Mouse (Mus musculus) thymus, adult 18-20 months (tissue): ENCODE measurements around the gene Clcn6.

Experiments
- DNase-seq, 2 experiments: peaks; one replicate each; pipeline ENCODE4 v3.0.0; 2022; ENCODE audit warnings: mixed read lengths in 2 of 2

The Clcn6 gene

DNA sequence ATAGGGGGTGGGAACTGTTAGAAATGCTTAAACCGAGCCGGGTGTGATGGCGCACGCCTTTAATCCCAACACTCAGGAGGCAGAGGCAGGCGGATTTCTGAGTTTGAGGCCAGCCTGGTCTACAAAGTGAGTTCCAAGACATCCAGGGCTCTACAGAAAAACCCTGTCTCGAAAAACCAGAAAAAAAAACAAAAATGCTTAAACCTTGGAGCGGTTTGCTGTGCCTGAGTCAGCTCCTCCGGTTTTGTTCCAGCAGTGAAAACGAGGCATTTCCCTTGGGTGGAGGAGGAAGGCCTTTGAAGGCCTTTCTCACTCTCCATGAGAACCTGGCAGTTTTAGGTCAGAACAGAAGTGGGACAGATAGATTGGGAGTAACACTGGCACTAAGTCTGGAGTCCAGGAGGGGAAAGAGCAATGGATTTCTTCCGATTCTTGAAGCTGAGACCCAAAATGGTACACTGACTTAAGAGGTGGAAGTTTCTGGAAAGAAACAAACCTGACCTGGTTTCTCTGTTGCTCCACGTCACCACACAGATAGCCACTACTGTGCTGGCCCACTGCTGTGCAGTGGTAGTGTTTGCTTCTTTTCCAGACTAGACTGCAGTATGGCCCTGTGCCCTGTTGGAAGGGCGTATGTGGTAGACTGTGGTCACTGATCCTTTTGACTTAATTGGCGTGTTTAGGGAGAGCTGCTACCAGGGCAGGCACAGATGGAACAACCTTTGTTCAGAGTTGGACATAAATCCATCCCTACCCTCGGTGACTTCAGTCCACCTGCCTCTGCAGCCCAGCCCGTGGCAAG, 1.6 kb upstream of the Clcn6 start:
- DNase-seq, result no peak

DNA sequence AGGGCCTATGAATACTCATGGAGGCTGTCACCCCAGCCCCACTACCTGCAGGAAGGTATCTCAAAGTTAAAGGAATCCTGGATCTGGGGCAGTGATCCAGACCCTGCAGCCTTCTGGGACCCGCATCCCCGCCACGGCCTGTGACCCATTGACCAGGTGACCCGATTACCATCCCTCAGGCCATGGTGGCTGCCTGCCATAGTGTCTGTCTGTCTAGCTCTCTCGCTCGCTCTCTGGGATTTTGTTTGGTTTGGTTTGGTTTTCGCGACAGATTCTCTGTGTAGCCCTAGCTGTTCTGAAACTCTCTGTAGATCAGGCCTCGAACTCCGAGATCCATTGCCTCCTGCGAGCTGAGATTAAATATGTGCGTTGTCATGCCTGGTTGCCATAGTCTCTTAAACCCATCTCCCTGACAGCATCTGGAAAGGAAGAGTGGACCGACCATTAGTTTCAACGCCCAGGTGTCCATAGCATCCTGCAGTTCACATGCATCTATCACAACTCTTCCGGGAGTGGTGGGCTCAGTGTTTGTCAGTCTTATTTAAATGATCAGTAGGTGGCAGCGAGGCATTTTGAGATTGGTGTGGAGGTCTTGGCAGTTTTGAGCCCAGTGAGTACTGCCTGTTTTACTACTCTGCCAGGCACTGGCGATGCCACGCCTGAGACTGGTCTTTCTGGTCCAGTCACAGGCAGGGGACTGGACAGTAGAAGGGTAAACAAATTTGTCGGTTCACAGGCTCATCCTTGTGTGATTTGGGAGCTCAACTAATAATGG, 820 bp upstream of the Clcn6 start:
- peak in 1 of 2 experiments; percentile 23 for DNase-seq

DNA sequence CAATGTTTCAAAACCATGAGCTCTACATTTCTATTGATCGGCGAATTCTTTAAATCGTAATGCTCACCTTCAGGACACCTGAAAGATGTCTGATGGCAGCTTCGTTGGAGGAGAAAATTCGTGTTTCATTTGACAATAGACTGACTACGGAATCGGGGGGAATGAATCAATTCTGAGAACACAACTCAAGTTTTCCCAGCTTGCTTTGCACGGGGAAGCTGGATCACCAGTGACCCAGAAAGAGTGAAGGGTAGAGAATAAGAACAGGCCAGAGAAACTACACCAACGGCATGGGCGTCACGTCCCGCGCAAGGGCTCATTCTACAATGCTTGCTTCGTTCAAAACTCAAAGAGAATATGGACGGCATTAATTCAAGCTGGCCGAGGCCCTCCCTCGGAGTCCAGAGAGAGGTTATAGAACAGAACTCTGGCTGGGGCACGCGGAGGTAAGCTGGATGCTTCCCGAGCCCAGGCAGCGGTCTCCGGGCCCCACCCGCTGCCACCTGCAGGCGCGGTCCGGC, 482 bp downstream of the Clcn6 start:
- DNase-seq, result no peak

DNA sequence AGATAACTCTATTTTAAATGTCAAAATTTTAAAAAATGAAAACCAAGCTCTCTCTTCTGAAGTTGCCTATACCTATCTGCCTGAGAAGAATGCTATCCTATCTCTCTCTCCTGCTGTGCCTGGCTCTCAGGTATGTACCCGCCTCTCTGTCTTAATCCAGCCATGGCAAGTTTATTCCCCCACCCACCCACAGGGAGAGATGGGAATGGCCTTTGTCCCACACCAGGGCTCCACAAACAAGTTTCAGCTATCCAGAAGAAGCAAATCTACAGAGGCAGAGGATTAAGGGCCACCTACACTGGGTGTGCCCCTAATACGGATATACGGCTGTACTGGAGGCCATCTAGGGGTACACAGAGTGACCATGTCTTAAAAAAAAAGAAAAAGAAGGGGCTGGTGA, 3.2 kb downstream of the Clcn6 start:
- no peak for DNase-seq

DNA sequence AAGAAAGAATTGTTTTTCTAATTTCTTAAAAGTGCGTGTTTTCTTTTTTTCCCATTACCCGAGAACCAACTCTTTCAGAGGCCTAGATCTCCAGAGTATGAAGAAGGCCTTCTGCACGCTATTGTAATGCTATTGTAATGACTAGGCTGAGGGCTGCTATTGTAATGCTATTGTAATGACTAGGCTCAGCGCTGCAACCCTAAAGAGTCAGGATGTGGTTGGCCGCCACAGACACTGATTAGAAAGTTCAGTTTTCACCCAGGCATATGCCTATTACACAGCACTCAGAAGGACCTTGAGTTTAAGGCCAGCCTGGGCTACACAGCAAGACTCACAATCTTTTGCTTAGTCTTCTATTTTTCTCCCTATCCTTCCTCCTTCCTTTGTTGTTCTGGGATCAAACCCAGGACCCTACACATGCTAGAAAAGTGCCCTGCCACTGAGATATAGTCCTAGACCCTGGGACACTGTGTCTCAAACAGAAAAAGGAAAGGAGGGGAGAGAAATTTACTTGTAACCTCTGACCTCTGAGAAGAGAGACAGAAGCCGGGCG, 4.7 kb downstream of the Clcn6 start:
- no peak for DNase-seq

DNA sequence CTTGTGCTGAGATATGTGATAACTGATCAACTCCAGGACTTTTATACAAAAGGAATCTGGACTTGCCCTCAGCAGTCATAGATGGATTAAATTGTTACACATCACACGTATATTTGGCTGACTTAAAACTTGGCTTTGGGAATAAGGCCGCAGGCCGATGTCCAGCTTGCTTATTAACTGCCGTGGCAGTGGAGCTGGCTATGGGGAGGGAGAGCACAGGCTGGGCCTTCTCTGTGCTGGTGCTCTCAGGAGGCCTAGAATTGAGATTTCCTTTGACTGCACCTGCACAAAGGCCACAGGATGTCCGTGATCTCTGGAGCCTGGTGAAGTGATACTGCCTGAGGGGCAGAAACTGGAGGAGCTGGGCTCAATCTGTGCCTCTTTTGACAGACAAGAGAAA, 8.1 kb downstream of the Clcn6 start:
- no peak for DNase-seq

DNA sequence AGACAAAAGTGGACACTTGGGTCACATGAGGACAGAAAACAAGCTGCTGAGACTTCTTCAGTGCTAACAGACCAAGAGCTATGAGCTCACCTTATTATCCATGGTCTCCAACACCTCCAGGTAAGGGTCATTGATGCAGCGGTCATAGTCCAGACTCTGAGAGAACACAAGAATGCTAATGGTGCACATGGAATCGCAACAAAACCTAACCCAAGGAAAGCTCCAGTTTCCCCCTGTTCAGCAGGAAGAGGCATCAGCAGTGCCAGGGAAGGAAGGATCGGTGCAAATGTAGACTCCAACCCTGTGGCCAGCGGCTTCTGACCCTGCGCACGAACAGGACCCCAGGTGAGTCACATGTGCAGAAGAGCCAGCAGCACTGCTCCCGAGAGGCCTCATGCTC, 9.3 kb downstream of the Clcn6 start:
- no peak for DNase-seq

DNA sequence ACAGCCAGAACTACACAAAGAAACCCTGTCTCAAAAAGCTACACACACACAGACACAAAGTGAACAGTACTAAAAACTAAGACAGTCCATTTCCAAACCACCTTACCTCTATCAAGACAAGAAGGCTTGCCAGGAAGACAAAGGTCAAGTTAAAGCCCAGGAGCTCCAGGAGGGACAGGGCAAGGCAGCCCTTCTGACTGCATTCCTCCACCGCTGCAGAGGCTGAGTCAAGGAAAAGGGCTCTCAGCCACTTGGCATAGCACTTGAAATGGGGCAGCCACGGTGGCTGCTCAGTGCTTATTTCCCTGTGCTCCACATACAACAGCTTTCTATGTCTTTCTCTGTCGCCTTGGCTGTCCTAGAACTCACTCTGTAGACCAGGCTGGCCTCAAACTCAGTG, 14.6 kb downstream of the Clcn6 start:
- DNase-seq, result no peak

DNA sequence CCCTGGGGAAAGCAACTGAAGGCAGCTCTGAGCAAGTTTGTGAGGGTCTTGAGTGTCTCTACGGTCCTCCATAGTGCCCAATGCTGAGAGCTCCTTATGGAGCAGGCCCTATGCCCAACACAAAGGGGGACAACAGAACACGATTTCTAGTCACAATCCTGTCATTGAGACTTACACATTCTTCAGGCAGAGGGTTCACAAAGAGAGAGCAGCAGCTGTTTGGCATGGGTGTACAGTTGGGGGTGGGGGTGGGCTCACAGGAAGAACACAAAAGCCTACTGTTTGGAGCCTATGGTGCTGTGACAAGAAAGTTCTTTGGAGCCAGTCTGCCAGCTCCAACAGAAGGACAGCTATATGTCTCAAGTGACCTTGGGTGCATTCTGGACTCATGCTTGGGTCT, 20.2 kb downstream of the Clcn6 start:
- DNase-seq, result no peak

DNA sequence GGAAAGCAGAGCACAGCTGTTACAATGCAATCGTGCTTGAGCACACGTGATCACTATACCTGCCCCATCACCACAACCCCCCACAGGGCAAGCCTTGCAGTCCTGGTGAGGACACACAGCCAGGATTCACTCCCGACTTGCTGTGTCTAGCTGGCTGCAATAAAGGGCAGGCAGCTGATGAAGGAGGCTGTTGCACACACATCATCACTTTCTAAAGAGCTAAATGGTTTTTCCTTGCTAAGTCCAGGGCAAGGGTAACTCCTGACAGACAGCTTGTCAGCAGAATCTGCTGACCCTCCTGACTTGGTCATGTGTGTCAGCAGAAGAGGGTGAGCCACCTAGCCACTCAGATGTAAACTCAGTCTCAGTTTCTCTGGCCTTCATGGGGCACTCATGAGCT, 21.6 kb downstream of the Clcn6 start:
- DNase-seq, result no peak

DNA sequence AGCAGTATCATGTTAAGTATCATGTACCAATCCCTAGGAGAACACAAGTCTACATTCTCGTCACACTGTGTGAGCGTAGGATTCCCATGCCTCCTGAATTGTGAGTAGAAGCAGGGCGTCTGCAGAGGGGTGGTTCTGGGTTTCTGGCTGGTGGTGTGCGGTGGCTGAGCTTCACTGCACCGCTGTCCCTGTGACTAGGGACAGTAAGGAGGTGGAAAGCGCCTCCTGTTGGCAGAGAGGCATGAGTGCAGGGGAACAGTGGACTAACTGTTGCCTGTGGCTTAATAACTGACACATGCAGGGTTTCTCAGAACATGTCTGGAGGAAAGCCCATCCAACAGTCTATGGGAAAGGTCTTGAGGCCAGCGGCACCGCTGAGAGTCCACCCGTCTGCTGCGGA, 23.2 kb downstream of the Clcn6 start:
- no peak for DNase-seq

DNA sequence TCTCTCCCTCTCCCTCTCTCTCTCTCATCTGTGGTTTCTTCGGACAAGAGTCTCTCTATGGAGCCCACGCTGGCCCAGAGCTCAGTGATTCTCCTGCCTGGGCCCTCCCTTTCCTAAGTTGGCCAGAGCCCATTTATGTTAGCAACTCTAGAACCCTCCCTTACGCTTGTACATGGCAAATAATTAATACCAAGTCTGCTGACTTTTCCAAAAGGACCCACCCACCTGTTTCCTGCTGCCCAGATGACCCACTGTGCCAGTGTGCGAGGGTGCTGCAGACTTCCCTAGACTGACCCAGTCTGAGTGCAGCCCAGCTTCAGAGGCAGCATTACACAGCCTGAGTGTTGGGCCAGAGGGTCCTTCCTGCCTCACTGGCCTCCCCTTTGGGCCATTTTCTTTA, 26.4 kb downstream of the Clcn6 start:
- DNase-seq, result no peak

DNA sequence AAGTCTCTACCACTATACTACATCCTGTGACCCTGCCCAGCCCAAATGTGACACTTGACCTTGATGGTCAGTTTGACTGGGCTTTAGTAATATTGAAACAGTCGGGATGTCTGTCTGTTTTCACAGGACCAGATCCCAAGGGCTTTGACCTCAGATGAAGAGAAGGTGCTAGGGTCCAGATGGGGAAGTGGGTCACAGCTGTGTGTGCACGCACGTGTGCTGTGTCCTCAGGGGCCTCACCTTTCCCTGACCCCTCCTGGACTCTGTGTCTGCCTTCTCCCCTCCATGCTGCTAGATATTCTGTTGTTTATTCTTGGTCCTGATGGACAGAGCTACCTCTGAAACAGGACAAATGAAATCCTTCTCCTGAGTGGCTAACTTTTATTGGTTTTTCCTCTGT, 27.3 kb downstream of the Clcn6 start:
- no peak for DNase-seq

DNA sequence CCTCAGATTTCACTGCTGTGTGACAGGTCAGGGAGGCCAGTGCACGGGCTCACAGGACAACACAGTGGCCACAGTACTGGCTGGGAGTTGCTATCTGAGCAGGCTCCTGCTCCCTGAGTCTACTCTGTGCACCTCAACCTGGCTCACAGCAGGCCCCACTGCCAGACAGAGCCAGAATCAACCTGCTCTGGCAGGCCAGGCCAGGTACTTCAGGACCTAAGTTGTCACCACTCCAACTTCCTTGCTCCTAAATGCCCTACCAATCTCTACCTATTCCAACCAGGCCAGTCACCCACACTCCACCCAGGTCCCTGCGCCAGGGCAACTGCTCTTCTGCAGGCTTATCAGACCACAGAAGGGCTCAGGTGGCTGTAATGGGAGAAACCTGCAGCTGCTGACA, 29.0 kb downstream of the Clcn6 start:
- no peak for DNase-seq

DNA sequence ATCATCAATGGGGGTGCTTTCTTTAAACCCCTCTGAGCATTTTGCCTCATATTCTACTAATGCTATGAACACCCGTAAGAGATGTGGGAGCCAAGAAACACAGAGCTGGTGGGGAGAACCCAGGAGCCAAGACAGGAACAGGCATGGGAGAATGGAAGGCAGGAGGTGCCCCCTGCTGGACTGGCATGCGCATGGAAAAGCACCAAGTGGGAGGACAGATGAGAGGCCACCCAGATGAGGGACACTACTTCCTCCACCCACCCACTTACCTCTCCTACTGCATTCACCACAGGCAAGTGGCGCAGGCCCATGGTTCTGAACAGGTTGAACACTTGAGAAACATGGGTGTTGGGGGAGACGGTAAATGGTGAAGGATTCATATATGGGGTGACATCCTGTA, 30.2 kb downstream of the Clcn6 start:
- DNase-seq, result no peak

DNA sequence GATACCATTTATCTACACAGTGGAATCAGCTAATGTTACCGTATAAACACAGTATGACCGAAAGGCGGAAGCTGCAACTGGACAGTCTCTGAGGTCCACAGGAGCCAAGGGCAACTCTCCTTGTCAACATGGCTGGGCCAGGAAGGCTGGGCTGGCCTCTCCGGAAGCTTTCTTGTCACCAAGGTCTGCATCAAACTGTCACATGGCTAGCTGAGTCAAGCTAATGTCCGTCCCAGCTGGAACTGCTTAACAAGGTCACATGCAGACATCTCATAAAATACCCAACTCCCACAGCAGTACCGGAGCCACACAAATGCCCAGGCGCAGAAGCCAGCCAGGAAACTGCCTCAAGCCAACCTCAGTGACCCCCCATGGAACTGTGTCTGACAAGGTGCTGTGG, 34.3 kb downstream of the Clcn6 start:
- DNase-seq, result no peak

DNA sequence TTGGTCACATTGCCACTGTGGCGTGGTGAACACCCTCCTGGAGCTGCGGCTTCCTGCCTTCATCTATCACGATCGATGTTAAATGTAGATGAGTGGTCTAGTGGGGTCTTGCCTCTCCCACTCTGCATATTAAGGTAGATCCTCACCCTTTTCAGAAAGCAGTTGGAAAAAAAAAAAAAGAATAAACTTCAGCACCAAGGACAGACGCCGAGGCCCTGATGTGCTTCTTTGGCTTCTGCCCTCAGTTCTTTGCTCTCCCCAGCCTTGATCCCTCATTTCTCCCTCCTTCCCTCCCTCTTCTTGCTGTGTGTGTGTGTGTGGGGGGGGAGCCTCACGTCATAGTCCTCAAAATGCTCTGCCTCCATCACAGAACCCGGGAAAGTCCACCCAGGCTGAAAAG, 36.8 kb downstream of the Clcn6 start:
- no peak for DNase-seq

DNA sequence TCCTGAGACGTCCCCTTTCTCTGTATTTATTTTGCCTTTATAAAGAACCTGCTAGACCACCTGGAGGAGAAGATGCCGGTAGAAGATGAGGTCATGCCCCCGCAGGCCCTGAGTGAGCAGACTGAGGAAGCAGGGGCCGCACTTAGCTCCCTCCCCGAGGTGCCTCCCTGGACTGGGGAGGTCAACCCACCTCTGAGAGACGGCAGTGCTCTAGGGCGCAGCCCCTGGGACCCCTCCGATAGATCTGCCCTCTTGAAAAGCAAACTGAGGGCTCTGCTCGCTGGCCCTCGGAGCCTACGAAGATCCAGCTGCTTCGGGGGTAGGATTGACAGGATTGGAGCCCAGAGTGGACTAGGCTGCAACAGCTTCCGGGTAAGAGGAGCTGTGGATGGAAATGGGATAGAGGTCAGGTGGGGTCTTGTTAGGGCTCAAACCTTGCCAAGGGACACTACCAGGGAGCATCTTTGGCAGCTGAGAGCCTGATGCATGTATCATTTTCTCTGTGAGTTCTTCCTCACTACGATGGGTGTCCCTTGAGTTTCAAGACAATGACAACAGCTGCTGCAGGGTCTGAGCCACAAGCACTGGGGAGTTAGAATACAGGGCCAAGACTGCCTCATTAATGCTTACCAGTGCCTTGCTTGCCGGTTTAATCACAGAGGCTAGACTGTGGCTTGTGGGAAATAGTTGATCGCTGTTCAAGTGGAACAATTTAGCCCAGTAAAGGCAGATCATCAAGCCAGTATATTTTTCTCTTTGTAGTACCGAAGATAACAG, 37.4 kb downstream of the Clcn6 start:
- DNase-seq, result no peak

DNA sequence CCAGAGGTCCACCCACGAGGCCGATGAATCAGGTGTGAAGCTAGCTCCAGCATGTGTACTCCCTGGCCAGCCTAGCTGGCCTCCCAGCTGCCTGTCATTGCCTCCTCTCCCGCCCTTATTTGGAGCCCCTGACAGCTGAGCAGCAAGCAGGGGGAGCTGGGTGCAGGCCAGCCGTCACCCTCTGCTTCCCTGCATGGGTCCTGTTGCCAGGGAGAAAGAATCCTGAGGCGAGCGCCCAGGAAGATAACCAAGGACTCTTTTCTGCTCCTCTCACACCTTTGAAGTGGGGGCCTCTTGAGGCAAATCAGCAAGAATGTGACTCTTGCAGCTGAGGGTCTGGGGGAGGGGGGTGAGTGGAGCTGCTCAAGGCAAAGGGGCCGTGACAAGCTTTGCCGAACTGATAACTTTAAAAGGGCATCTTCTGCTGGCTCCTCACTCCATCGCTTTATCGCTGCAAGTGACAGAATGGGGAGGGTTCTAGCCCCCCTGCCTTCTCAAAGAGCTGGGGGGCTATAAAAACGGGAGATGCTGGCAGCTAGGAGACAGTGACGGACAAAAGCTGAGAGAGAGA, 38.3 kb downstream of the Clcn6 start, which contains the start of gene Nppa:
Gene Nppa (plus strand): TSS at position 521 of the 571 bp plus-strand sequence.
- no peak for DNase-seq

DNA sequence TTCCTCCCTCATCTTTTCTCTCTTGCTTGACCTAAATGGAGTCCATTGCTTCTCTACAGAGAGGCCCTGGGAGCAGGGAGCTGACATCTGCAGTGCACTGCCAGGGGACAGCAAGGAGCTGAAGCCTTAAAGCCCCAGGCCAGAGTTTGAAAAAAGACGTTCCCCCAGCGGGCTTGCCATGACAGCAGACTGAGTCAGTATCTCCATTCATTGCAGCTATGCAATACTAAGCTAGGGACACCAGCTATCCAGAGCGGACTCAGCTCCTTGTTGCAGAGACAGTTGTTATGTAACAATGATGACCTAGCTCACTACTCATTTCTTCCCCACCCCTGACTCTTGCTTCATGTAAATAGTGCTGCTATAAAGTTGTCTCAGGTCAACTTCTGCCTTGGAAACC, 43.3 kb downstream of the Clcn6 start:
- no peak for DNase-seq

DNA sequence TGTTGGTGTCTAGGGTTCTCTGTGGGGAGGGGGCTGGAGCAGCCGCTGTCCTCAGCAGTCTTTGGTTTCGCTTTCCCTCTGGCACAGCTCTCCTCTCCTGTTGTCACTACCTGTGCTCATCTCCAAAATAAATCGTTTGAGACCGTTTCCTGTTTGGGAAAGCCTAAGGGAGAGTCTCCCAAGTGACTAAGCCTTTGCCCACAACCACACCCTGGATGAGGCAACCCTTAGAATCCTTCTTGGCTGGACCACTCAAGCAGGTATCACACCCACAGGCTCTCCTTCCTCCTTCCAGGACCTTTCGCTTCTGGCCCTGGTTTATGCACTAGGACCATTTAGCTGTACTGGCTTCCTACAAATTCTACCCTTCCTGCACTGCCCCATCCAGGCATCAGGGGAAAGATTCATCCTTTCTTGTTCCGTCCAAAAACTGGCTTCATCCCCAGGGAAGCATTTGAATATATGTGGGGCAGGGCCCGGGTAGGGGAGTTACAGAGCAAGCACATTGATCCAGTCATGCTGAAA, 45.0 kb downstream of the Clcn6 start:
- no peak for DNase-seq
